Mouse (Mus musculus) G1E (cell line): ENCODE results near the gene Krt72. TPM values are rescaled to one million over a fixed set of nuclear protein-coding genes. Genes with fewer than 3 reads are reported as not detected.

Experiments
- ATAC-seq: 2 replicates; pipeline ENCODE4 v1.8.0; 2016; ENCODE audit warnings: mild to moderate bottlenecking; ENCODE audit not compliant: insufficient number of reproducible peaks, poor library complexity, low FRiP score, severe bottlenecking; ENCODE audit errors: extremely low read depth
- DNase-seq: peaks from one replicate; pipeline ENCODE4 v3.0.0; 2012; ENCODE audit warnings: low spot score
- H3K27me3 ChIP-seq: 2 replicates; pipeline ENCODE4 v1.6.1; 2012; ENCODE audit warnings: mild to moderate bottlenecking, low read length, inconsistent platforms; ENCODE audit not compliant: insufficient read depth
- H3K36me3 ChIP-seq: replicated peaks from 2 replicates; pipeline ENCODE3; 2012; ENCODE audit warnings: mild to moderate bottlenecking, inconsistent platforms
- H3K4me1 ChIP-seq: 2 replicates; pipeline ENCODE4 v1.6.1; 2012; ENCODE audit warnings: low read depth, low read length, inconsistent platforms, mixed read lengths; ENCODE audit not compliant: insufficient read depth
- H3K4me3 ChIP-seq: 2 replicates; pipeline ENCODE4 v1.5.1; 2012; ENCODE audit warnings: low read depth, mild to moderate bottlenecking, inconsistent platforms, low read length, moderate library complexity, mixed read lengths
- H3K9me3 ChIP-seq: replicated peaks from 2 replicates; pipeline ENCODE4 v1.6.1; 2012; ENCODE audit warnings: inconsistent platforms
- CTCF ChIP-seq: IDR thresholded peaks from 2 replicates; pipeline ENCODE4 v1.5.1; 2012; ENCODE audit warnings: low read depth, low read length, inconsistent platforms, mixed read lengths
- GATA1 ChIP-seq: IDR thresholded peaks from 2 replicates; pipeline ENCODE4 v1.6.1; 2012; ENCODE audit warnings: borderline replicate concordance, low read length, inconsistent platforms, mixed read lengths
- GATA2 ChIP-seq: IDR thresholded peaks from 2 replicates; pipeline ENCODE4 v1.6.1; 2012; ENCODE audit warnings: low read depth, low read length, inconsistent platforms, borderline replicate concordance
- POLR2AphosphoS5 ChIP-seq: IDR thresholded peaks from 2 replicates; pipeline ENCODE4 v1.6.1; 2012; ENCODE audit warnings: low read depth, low read length, inconsistent platforms; ENCODE audit not compliant: insufficient replicate concordance
- TAL1 ChIP-seq: conservative IDR thresholded peaks from 2 replicates; pipeline ENCODE4 v1.6.1; 2012; ENCODE audit warnings: low read depth, low read length, inconsistent platforms, mixed read lengths
- polyA plus RNA-seq: library from polyadenylated mRNA; stranded (reverse); fragments of >175 nt; gene quantifications from 2 replicates; pipeline ENCODE4 v1.2.3, GENCODE M21; 2012
- total RNA-seq, 2 experiments: library from RNA; stranded (forward) in 1 of 2; stranded (reverse) in 1 of 2; fragments of 200-1000 nt in 1 of 2; fragments of >200 nt in 1 of 2; fragmentation: Nextera tagmentation in 1 of 2; gene quantifications; 2 replicates each; pipeline ENCODE4 v1.2.3; 2014 to 2017

Gene Krt72
- total and polyA plus RNA-seq, 3 experiments, result not detected

- Histone ChIP-seq H3K4me3 (no peak overlapping the region), H3K9me3 (peaks cover 30% of the 10 kb centered on the region)
- TF ChIP-seq GATA2 (no peak), CTCF (no peak), TAL1 (no peak), GATA1 (no peak), POLR2AphosphoS5 (no peak)
These were observed 16.0 kb downstream of the Krt72 start for GRCm38 (mm10) chr15:101770226-101770625.

GRCm38 (mm10) chr15:101742711-101743110 is 43.5 kb downstream of the Krt72 start, which contains the start of gene Krt71:
Gene Krt71 (minus strand): TSS chr15:101743109.
- Histone ChIP-seq H3K4me1 (no peaks in the 10 kb centered on the region), H3K9me3 (peaks cover 44% of the 10 kb centered on the region), H3K4me3 (no peak within 1 kb of the TSS), H3K27me3 (no peaks in the 10 kb centered on the region; the same call in 1 of the 2 replicates), H3K36me3 (no peaks in the 10 kb centered on the region)
- TF ChIP-seq TAL1 (no peak), CTCF (no peak), GATA2 (no peak), POLR2AphosphoS5 (no peak), GATA1 (no peak)
- no peak for ATAC-seq
- no peak for DNase-seq

More at GRCm38 (mm10) chr15:101770226-101770625, 16.0 kb downstream of the Krt72 start:
- Histone ChIP-seq H3K4me1 (no peaks in the 10 kb centered on the region), H3K36me3 (no peaks in the 10 kb centered on the region), H3K27me3 (no peaks in the 10 kb centered on the region)
- ATAC-seq, result no peak
- DNase-seq, result no peak

DNA sequence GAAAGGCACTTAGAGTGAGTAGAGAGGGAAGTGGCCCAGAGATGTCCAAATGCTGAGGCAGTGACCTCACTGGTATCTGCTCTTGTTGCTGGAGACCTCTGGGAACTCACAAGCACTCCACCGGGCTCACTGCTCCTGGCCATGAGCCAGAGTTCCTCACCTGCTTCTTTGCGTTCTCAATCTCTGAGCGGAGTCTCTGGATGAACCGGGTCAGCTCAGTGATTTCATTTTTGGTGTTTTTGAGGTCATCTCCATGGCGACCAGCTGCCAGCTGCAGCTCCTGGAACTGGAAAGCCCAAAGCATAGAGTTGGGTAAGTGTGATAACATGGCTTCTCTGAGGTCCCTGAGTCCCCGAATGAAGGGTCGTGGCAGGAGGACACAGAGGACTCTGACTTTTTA is 48.5 kb downstream of the Krt72 start:
- no peak overlapping the region for H3K4me3 ChIP-seq
- TF ChIP-seq GATA1 (no peak), CTCF (no peak), TAL1 (no peak), POLR2AphosphoS5 (no peak), GATA2 (no peak)
- no peaks in the 10 kb centered on the region for H3K27me3 ChIP-seq
- no peak for DNase-seq
- no peaks in the 10 kb centered on the region for H3K4me1 ChIP-seq
- no peak for ATAC-seq
- no peaks in the 10 kb centered on the region for H3K36me3 ChIP-seq
- peaks cover 49% of the 10 kb centered on the region for H3K9me3 ChIP-seq

DNA sequence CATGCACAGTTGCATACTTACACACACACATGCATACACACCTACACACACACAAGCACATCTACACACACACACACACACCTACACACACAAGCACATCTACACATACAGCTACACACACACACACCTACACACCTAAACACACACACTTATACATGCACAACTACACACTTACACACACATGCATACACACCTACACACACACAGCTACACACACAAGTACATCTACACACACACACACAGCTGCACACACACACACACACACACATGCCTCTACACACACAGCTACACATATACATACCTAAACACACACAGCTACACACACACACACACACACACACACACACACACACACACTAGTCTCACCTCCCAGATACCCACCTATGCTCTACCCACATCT is 55.6 kb downstream of the Krt72 start:
- Histone ChIP-seq H3K9me3 (peaks cover 36% of the 10 kb centered on the region), H3K36me3 (no peaks in the 10 kb centered on the region), H3K27me3 (no peaks in the 10 kb centered on the region), H3K4me1 (no peaks in the 10 kb centered on the region), H3K4me3 (no peak overlapping the region)
- DNase-seq (no peak), ATAC-seq (no peak)
- no peak for TF ChIP-seq TAL1

Other genes with a start within 250 kb of the Krt72 start
- gene Krt82, start 235.8 kb downstream of the Krt72 start, total RNA-seq (2014; fragmentation: Nextera tagmentation), result not detected in 2 replicates
- gene Krt82, start 235.8 kb downstream of the Krt72 start, total RNA-seq (2017), result not detected in 2 replicates
- gene Krt82, start 235.8 kb downstream of the Krt72 start, polyA plus RNA-seq, result not detected in 2 replicates
- not detected in 2 replicates for gene Krt90, start 223.5 kb downstream of the Krt72 start, total RNA-seq (2014; fragmentation: Nextera tagmentation)
- gene Krt90, start 223.5 kb downstream of the Krt72 start, total RNA-seq (2017), result not detected in 2 replicates
- not detected in 2 replicates for gene Krt90, start 223.5 kb downstream of the Krt72 start, polyA plus RNA-seq
- not detected in 2 replicates for gene Krt75, start 212.6 kb downstream of the Krt72 start, total RNA-seq (2014; fragmentation: Nextera tagmentation)
- 0.05 TPM in 1 of 2 replicates, not detected in the other for gene Krt75, start 212.6 kb downstream of the Krt72 start, total RNA-seq (2017)
- gene Krt75, start 212.6 kb downstream of the Krt72 start, polyA plus RNA-seq, result not detected in 2 replicates
- not detected in 2 replicates for gene Gm5414, start 158.3 kb downstream of the Krt72 start, total RNA-seq (2014; fragmentation: Nextera tagmentation)
- not detected in 2 replicates for gene Gm5414, start 158.3 kb downstream of the Krt72 start, total RNA-seq (2017)
- gene Gm5414, start 158.3 kb downstream of the Krt72 start, polyA plus RNA-seq, result not detected in 2 replicates
- gene Gm5478, start 139.1 kb downstream of the Krt72 start, total RNA-seq (2014; fragmentation: Nextera tagmentation), result not detected in 2 replicates
- 0.33 TPM in 1 of 2 replicates, not detected in the other for gene Gm5478, start 139.1 kb downstream of the Krt72 start, total RNA-seq (2017)
- gene Gm5478, start 139.1 kb downstream of the Krt72 start, polyA plus RNA-seq, result not detected in 2 replicates
- gene Krt6b, start 106.2 kb downstream of the Krt72 start, total RNA-seq (2014; fragmentation: Nextera tagmentation), result not detected in 2 replicates
- not detected in 2 replicates for gene Krt6b, start 106.2 kb downstream of the Krt72 start, total RNA-seq (2017)
- gene Krt6b, start 106.2 kb downstream of the Krt72 start, polyA plus RNA-seq, result not detected in 2 replicates
- gene Krt6a, start 92.2 kb downstream of the Krt72 start, total RNA-seq (2014; fragmentation: Nextera tagmentation), result not detected in 2 replicates
- not detected in 2 replicates for gene Krt6a, start 92.2 kb downstream of the Krt72 start, total RNA-seq (2017)
- gene Krt6a, start 92.2 kb downstream of the Krt72 start, polyA plus RNA-seq, result not detected in 2 replicates
- not detected in 2 replicates for gene Krt5, start 73.6 kb downstream of the Krt72 start, total RNA-seq (2014; fragmentation: Nextera tagmentation)
- gene Krt5, start 73.6 kb downstream of the Krt72 start, total RNA-seq (2017), result not detected in 2 replicates
- not detected in 2 replicates for gene Krt5, start 73.6 kb downstream of the Krt72 start, polyA plus RNA-seq
- not detected in 2 replicates for gene Krt71, start 43.4 kb downstream of the Krt72 start, total RNA-seq (2014; fragmentation: Nextera tagmentation)
- gene Krt71, start 43.4 kb downstream of the Krt72 start, total RNA-seq (2017), result not detected in 2 replicates
- gene Krt71, start 43.4 kb downstream of the Krt72 start, polyA plus RNA-seq, result not detected in 2 replicates
- gene Krt73, start 15.9 kb upstream of the Krt72 start, total RNA-seq (2014; fragmentation: Nextera tagmentation), result not detected in 2 replicates
- gene Krt73, start 15.9 kb upstream of the Krt72 start, total RNA-seq (2017), result not detected in 2 replicates
- gene Krt73, start 15.9 kb upstream of the Krt72 start, polyA plus RNA-seq, result not detected in 2 replicates
- not detected in 2 replicates for gene Krt2, start 31.7 kb upstream of the Krt72 start, total RNA-seq (2014; fragmentation: Nextera tagmentation)
- not detected in 2 replicates for gene Krt2, start 31.7 kb upstream of the Krt72 start, total RNA-seq (2017)
- gene Krt2, start 31.7 kb upstream of the Krt72 start, polyA plus RNA-seq, result not detected in 2 replicates
- gene Krt1, start 64.3 kb upstream of the Krt72 start, total RNA-seq (2014; fragmentation: Nextera tagmentation), result not detected in 2 replicates
- 0.11 and 0.12 TPM in 2 replicates for gene Krt1, start 64.3 kb upstream of the Krt72 start, total RNA-seq (2017)
- not detected in 2 replicates for gene Krt1, start 64.3 kb upstream of the Krt72 start, polyA plus RNA-seq
- not detected in 2 replicates for gene Krt77, start 83.2 kb upstream of the Krt72 start, total RNA-seq (2014; fragmentation: Nextera tagmentation)
- 0.05 TPM in 1 of 2 replicates, not detected in the other for gene Krt77, start 83.2 kb upstream of the Krt72 start, total RNA-seq (2017)
- not detected in 2 replicates for gene Krt77, start 83.2 kb upstream of the Krt72 start, polyA plus RNA-seq
- not detected in 2 replicates for gene Krt76, start 106.5 kb upstream of the Krt72 start, total RNA-seq (2014; fragmentation: Nextera tagmentation)
- gene Krt76, start 106.5 kb upstream of the Krt72 start, total RNA-seq (2017), result 0.05 TPM in 1 of 2 replicates, not detected in the other
- gene Krt76, start 106.5 kb upstream of the Krt72 start, polyA plus RNA-seq, result not detected in 2 replicates
- gene Krt4, start 138.3 kb upstream of the Krt72 start, total RNA-seq (2014; fragmentation: Nextera tagmentation), result not detected in 2 replicates
- gene Krt4, start 138.3 kb upstream of the Krt72 start, total RNA-seq (2017), result 0.06 and 0.11 TPM in 2 replicates
- gene Krt4, start 138.3 kb upstream of the Krt72 start, polyA plus RNA-seq, result not detected in 2 replicates
- not detected in 2 replicates for gene Krt79, start 153.9 kb upstream of the Krt72 start, total RNA-seq (2014; fragmentation: Nextera tagmentation)
- 0.12 TPM in 1 of 2 replicates, not detected in the other for gene Krt79, start 153.9 kb upstream of the Krt72 start, total RNA-seq (2017)
- not detected in 2 replicates for gene Krt79, start 153.9 kb upstream of the Krt72 start, polyA plus RNA-seq
- not detected in 2 replicates for gene Krt78, start 167.8 kb upstream of the Krt72 start, total RNA-seq (2014; fragmentation: Nextera tagmentation)
- gene Krt78, start 167.8 kb upstream of the Krt72 start, total RNA-seq (2017), result 0.05 TPM in 1 of 2 replicates, not detected in the other
- gene Krt78, start 167.8 kb upstream of the Krt72 start, polyA plus RNA-seq, result not detected in 2 replicates
- not detected in 2 replicates for gene Krt8, start 218.0 kb upstream of the Krt72 start, total RNA-seq (2014; fragmentation: Nextera tagmentation)
- gene Krt8, start 218.0 kb upstream of the Krt72 start, total RNA-seq (2017), result not detected in 2 replicates
- not detected in 2 replicates for gene Krt8, start 218.0 kb upstream of the Krt72 start, polyA plus RNA-seq
- not detected in 2 replicates for gene Krt18, start 241.7 kb upstream of the Krt72 start, total RNA-seq (2014; fragmentation: Nextera tagmentation)
- gene Krt18, start 241.7 kb upstream of the Krt72 start, total RNA-seq (2017), result not detected in 2 replicates
- gene Krt18, start 241.7 kb upstream of the Krt72 start, polyA plus RNA-seq, result 0.04 TPM in 1 of 2 replicates, not detected in the other